12 mouse cellular contexts compared by ENCODE assay signal in genomic region chr11:105362041-105362765, GRCm38 (mm10).
DNase-seq lines count a peak whose midpoint lies in the region; ATAC-seq lines count a peak whose summit lies in the region.
"Had no signal": no experiment of that assay in that cellular context is flagged by ENCODE, and none has a peak within 500 bp of the region (broad histone marks: within the 10 kb centered on the region; RNA-seq: fewer than 3 reads in every experiment).

No protein-coding gene starts in this region.

- H3K27me3 ChIP-seq in heart, embryonic 12.5 days (replicated peaks), result no peaks in the 10 kb centered on the region

- peak overlapping the region; percentile 72; the same call in 1 of the 2 replicates for H3K27ac ChIP-seq in heart, embryonic 12.5 days (ENCODE audit: poor library complexity, severe bottlenecking)
- H3K27ac ChIP-seq: liver, embryonic 13.5 days; stomach, embryonic 15.5 days had no signal

- 63% methylated on average over 4 of the region's 4 CpGs for WGBS in heart, embryonic 12.5 days

- H3K9ac ChIP-seq in heart, embryonic 12.5 days, result 0 out of 2 replicates have a peak overlapping the region, but pooled peaks have one; percentile 45

- no peak overlapping the region for H3K4me2 ChIP-seq in heart, embryonic 12.5 days

- peaks cover 65% of the 10 kb centered on the region for H3K4me1 ChIP-seq in heart, embryonic 12.5 days (replicated peaks)

- intact Hi-C loops in left cerebral cortex, postnatal 4 days (cut with DNase I), result loop anchor here (2.0 kb wide), 1 partner anchor 231 kb away; no protein-coding TSS in a partner anchor
- intact Hi-C loops in left cerebral cortex, postnatal 25 days (cut with DNase I), result loop anchor here (2.0 to 5.0 kb wide), 3 partner anchors 95 to 550 kb away; partner anchors contain the start of gene March10

- no peak for DNase-seq in heart, adult 8-10 months (ENCODE audit: low spot score)
- DNase-seq in left cerebral cortex, postnatal 4 days, result peak; percentile 72
- no peak for DNase-seq in left cerebral cortex, adult 8-10 months (ENCODE audit: low spot score in 2 of 2)
- DNase-seq in 3T3-L1 (ENCODE audit: low read depth, low spot score) (peak; percentile 32), NIH3T3 (ENCODE audit: low read depth) (peak; percentile 30)
- DNase-seq in left cerebral cortex, postnatal 25 days (ENCODE audit: low spot score in 2 of 2), result no peak
- no peak for DNase-seq in frontal cortex, adult 2 months (ENCODE audit: extremely low spot score in 1 of 2, low spot score in 1 of 2)

- H3K36me3 ChIP-seq in heart, embryonic 12.5 days, result no peaks in the 10 kb centered on the region
- H3K36me3 ChIP-seq: forebrain, embryonic 10.5 days; liver, embryonic 13.5 days; midbrain, embryonic 12.5 days; stomach, embryonic 15.5 days had no signal

- no peak overlapping the region for H3K4me3 ChIP-seq in heart, embryonic 12.5 days

- H3K9me3 ChIP-seq in heart, embryonic 12.5 days (replicated peaks), result no peaks in the 10 kb centered on the region
- H3K9me3 ChIP-seq: forebrain, embryonic 10.5 days; liver, embryonic 13.5 days; midbrain, embryonic 12.5 days; stomach, embryonic 15.5 days had no signal

- no peak for ATAC-seq in heart, embryonic 12.5 days (ENCODE audit: insufficient number of reproducible peaks, low FRiP score)

Comparison
In these comparisons a context has a peak if more than half of its experiments do, and no peak if none do; other contexts are left out.
1. DNase-seq: peak in left cerebral cortex, postnatal 4 days (single experiment), 3T3-L1 (single experiment) and NIH3T3 (single experiment); none in heart, adult 8-10 months (single experiment), left cerebral cortex, adult 8-10 months (0 of 2), left cerebral cortex, postnatal 25 days (0 of 2) and frontal cortex, adult 2 months (0 of 2).